Mouse (Mus musculus) megakaryocyte, embryonic 14.5 days (primary cell): ENCODE data around the gene Nphp1.

ENCODE experiments used
- FLI1 ChIP-seq: IDR thresholded peaks from 2 replicates; pipeline ENCODE4 v1.6.1; 2012; ENCODE audit warnings: low read length, inconsistent platforms, mixed read lengths
- GATA1 ChIP-seq: IDR thresholded peaks from 3 replicates; pipeline ENCODE4 v1.6.1; 2012; ENCODE audit warnings: mixed read lengths, low read length, inconsistent platforms, borderline replicate concordance

DNA sequence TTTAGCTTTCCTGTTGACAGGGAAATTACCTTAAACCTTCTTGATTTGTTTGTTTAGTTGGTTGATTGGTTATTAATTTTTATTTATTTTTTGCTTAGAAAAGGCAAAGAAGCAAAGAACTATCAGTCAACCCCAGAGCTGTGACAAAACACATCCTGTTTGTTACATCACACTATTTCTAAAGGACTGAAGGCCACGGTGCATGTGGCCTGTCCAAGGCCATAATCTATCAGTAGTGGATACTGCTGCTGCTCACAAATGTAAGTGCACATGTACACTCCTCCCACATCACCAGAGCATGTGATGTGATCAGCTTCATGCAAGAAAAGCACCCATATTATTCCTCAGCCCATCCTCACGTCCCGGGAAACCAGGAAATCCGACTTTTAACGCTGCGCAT lies 28.7 kb downstream of the Nphp1 start:
- TF ChIP-seq GATA1 (no peak), FLI1 (no peak)
